21 mouse cellular contexts compared by ENCODE assay signal in the genomic region with DNA sequence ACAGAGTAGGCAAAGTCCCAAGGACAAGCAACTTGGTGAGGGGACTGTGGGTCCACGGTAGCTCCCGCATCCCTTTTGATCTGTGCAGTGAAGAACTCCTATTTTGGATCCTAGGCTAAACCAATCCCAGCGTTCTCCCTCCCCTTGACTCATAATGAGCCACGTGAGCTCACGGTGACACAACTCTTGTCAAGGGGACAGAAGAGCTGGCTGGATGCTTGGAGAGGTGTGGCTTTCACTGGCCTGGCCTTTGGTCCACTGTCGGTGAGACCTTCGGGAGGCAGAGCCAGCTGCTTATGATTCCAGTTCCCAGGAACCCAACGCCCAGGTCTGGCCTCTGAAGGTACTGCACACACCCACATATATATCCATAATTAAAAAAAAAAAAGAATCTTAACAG. TPM values are rescaled to one million over a fixed set of nuclear protein-coding genes. Genes with fewer than 3 reads are reported as not detected.
A peak's percentile ranks its signal among the peaks of the same experiment; 100 is the strongest.
DNase-seq lines count a peak whose midpoint lies in the region; ATAC-seq and TF ChIP-seq lines count a peak whose summit lies in the region.
"Had no signal": no experiment of that assay in that cellular context is flagged by ENCODE, and none has a peak within 500 bp of the region (broad histone marks: within the 10 kb centered on the region; RNA-seq: fewer than 3 reads in every experiment).

No protein-coding gene starts in this region.

- no peaks in the 10 kb centered on the region for H3K9me3 ChIP-seq in heart, embryonic 13.5 days
- H3K9me3 ChIP-seq: embryonic facial prominence, embryonic 12.5 days; hindbrain, embryonic 13.5 days; intestine, embryonic 15.5 days; limb, embryonic 12.5 days; liver, embryonic 13.5 days; midbrain, embryonic 12.5 days; neural tube, embryonic 15.5 days had no signal

- peak overlapping the region; percentile 33; the same call in 1 of the 2 replicates for H3K9ac ChIP-seq in heart, embryonic 13.5 days
- H3K9ac ChIP-seq: embryonic facial prominence, embryonic 12.5 days; hindbrain, embryonic 13.5 days; intestine, embryonic 15.5 days; limb, embryonic 12.5 days; liver, embryonic 13.5 days; midbrain, embryonic 12.5 days; neural tube, embryonic 15.5 days had no signal

- 40% methylated on average over 8 of the region's 8 CpGs for WGBS in heart, embryonic 13.5 days

- peak; percentile 74 for DNase-seq in gastrocnemius, adult 18-20 months (ENCODE audit: low spot score)
- no peak for DNase-seq in gastrocnemius, postnatal 4 days (ENCODE audit: low spot score in 2 of 2)
- peak; percentile 39 for DNase-seq in gastrocnemius, postnatal 10 days
- no peak for DNase-seq in thymus, postnatal 10 days (ENCODE audit: low spot score in 2 of 2)
- no peak for DNase-seq in T-cell, adult 2 months (ENCODE audit: low spot score)
- no peak for DNase-seq in left cerebral cortex, adult 18-20 months (ENCODE audit: low spot score in 2 of 2)
- DNase-seq: cerebellum, adult 11 months; liver, embryonic 13.5 days; right cerebral cortex, postnatal 4 days had no signal

- peaks cover 25% of the 10 kb centered on the region for H3K4me1 ChIP-seq in heart, embryonic 13.5 days

- H3K36me3 ChIP-seq in heart, embryonic 13.5 days = no peaks in the 10 kb centered on the region
- no peaks in the 10 kb centered on the region for H3K36me3 ChIP-seq in myocyte (ENCODE audit: control insufficient read depth, insufficient read depth)
- H3K36me3 ChIP-seq: embryonic facial prominence, embryonic 12.5 days; hindbrain, embryonic 13.5 days; intestine, embryonic 15.5 days; limb, embryonic 12.5 days; liver, embryonic 13.5 days; midbrain, embryonic 12.5 days; neural tube, embryonic 15.5 days had no signal

- ATAC-seq in heart, embryonic 13.5 days (ENCODE audit: extremely low read depth, insufficient number of reproducible peaks, low FRiP score, low TSS enrichment) = peak; percentile 28; the same call in 1 of the 2 replicates
- ATAC-seq: forebrain, embryonic 16.5 days; intestine, embryonic 15.5 days had no signal

- H3K4me3 ChIP-seq in heart, embryonic 13.5 days = no peak overlapping the region
- H3K4me3 ChIP-seq in myocyte = no peak overlapping the region
- H3K4me3 ChIP-seq: embryonic facial prominence, embryonic 12.5 days; hindbrain, embryonic 13.5 days; intestine, embryonic 15.5 days; limb, embryonic 12.5 days; liver, embryonic 13.5 days; midbrain, embryonic 12.5 days; neural tube, embryonic 15.5 days had no signal

- no peaks in the 10 kb centered on the region for H3K79me2 ChIP-seq in myocyte (ENCODE audit: control insufficient read depth, insufficient read depth)

- H3K27ac ChIP-seq in heart, embryonic 13.5 days (replicated peaks) = peak overlapping the region; percentile 93
- H3K27ac ChIP-seq: embryonic facial prominence, embryonic 12.5 days; hindbrain, embryonic 13.5 days; intestine, embryonic 15.5 days; limb, embryonic 12.5 days; liver, embryonic 13.5 days; midbrain, embryonic 12.5 days; neural tube, embryonic 15.5 days had no signal

- H3K27me3 ChIP-seq in heart, embryonic 13.5 days (replicated peaks) = no peaks in the 10 kb centered on the region; the same call in 1 of the 2 replicates
- no peaks in the 10 kb centered on the region for H3K27me3 ChIP-seq in myocyte (ENCODE audit: control insufficient read depth, insufficient read depth, insufficient read length)
- H3K27me3 ChIP-seq: embryonic facial prominence, embryonic 12.5 days; hindbrain, embryonic 13.5 days; intestine, embryonic 15.5 days; neural tube, embryonic 15.5 days had no signal

- H3K4me2 ChIP-seq in heart, embryonic 13.5 days = peak overlapping the region; percentile 35
- H3K4me2 ChIP-seq in myocyte (ENCODE audit: low read depth) = no peak overlapping the region
- H3K4me2 ChIP-seq: embryonic facial prominence, embryonic 12.5 days; hindbrain, embryonic 13.5 days; intestine, embryonic 15.5 days; limb, embryonic 12.5 days; liver, embryonic 13.5 days; midbrain, embryonic 12.5 days; neural tube, embryonic 15.5 days had no signal

- no peak overlapping the region for H3ac ChIP-seq in myocyte (ENCODE audit: control insufficient read depth, insufficient read length)

- peak; percentile 18 for TF ChIP-seq POLR2A in myocyte (IDR thresholded peaks at IDR 0.05; ENCODE audit: insufficient read length, low read depth)

TF ChIP-seq in myocyte, 11 proteins besides CTCF, POLR2A, EP300 and RAD21:
- TF ChIP-seq MAX (IDR thresholded peaks at IDR 0.05; ENCODE audit: low read depth) (no peak), TCF12 (IDR thresholded peaks at IDR 0.05; ENCODE audit: insufficient read depth, poor library complexity, severe bottlenecking) (no peak), USF1 (IDR thresholded peaks at IDR 0.05; ENCODE audit: low read depth) (no peak), SRF (IDR thresholded peaks at IDR 0.05; ENCODE audit: control insufficient read depth, insufficient read length, low read depth) (no peak), CEBPB (IDR thresholded peaks at IDR 0.05; ENCODE audit: insufficient read depth, poor library complexity, severe bottlenecking) (no peak), MYOG (IDR thresholded peaks at IDR 0.05; ENCODE audit: control insufficient read depth in 1 of 3, insufficient read depth in 1 of 3, insufficient read length in 2 of 3, low read depth in 2 of 3) (no peak)

RNA-seq across cellular contexts. Expression of a gene that starts 9.6 kb away (rescaled TPM):
- 10 to 100 TPM; 17.6 to 18.7 TPM for total RNA-seq in gastrocnemius, adult 18-20 months (2021)
- total RNA-seq in gastrocnemius, postnatal 4 days (2021) = 100 to 1,000 TPM; 170 to 187 TPM
- 100 to 1,000 TPM; 105 to 131 TPM for total RNA-seq in gastrocnemius, postnatal 10 days (2021)
- polyA plus RNA-seq in heart, embryonic 13.5 days (2015; fragmentation: Nextera tagmentation; extraction: Ambion mirVana) = 3.3 and 5.0 TPM in 2 replicates
- polyA plus RNA-seq in myocyte (2012; fragmentation: generic; extraction: Trizol) = 12.5 TPM
- 1 to 10 TPM; 2.0 to 2.6 TPM for total RNA-seq in left cerebral cortex, adult 18-20 months (2021)

RNA-seq across cellular contexts. Expression of a gene that starts 16.8 kb away (rescaled TPM):
- under 1 TPM in 1 of 2 experiments, not detected in 1; 0.11 TPM for total RNA-seq in gastrocnemius, adult 18-20 months (2021)
- not detected for total RNA-seq in gastrocnemius, postnatal 4 days (2021)
- under 1 TPM in 1 of 2 experiments, not detected in 1; 0.11 TPM for total RNA-seq in gastrocnemius, postnatal 10 days (2021)
- 0.86 and 1.1 TPM in 2 replicates for polyA plus RNA-seq in heart, embryonic 13.5 days (2015; fragmentation: Nextera tagmentation; extraction: Ambion mirVana)
- polyA plus RNA-seq in myocyte (2012; fragmentation: generic; extraction: Trizol) = 0.41 TPM
- total RNA-seq in left cerebral cortex, adult 18-20 months (2021) = under 1 TPM; 0.12 to 0.26 TPM
- total RNA-seq: common myeloid progenitor, adult 5-6 weeks had no signal

RNA-seq across cellular contexts. Expression of a gene that starts 22.1 kb away (rescaled TPM):
- 1 to 10 TPM; 5.5 to 8.5 TPM for total RNA-seq in gastrocnemius, adult 18-20 months (2021)
- total RNA-seq in gastrocnemius, postnatal 4 days (2021) = 10 to 100 TPM; 23.0 to 25.6 TPM
- total RNA-seq in gastrocnemius, postnatal 10 days (2021) = 10 to 100 TPM; 17.2 to 19.7 TPM
- polyA plus RNA-seq in heart, embryonic 13.5 days (2015; fragmentation: Nextera tagmentation; extraction: Ambion mirVana) = 17.1 and 18.9 TPM in 2 replicates
- polyA plus RNA-seq in myocyte (2012; fragmentation: generic; extraction: Trizol) = 0.40 TPM
- total RNA-seq in left cerebral cortex, adult 18-20 months (2021) = 1 to 10 TPM; 6.4 to 7.9 TPM
- total RNA-seq: common myeloid progenitor, adult 5-6 weeks had no signal

RNA-seq across cellular contexts. Expression of a gene that starts 27.7 kb away (rescaled TPM):
- total RNA-seq in gastrocnemius, adult 18-20 months (2021) = not detected
- under 1 TPM; 0.34 to 0.36 TPM for total RNA-seq in gastrocnemius, postnatal 4 days (2021)
- total RNA-seq in gastrocnemius, postnatal 10 days (2021) = under 1 TPM in 1 of 2 experiments, not detected in 1; 0.38 TPM
- 0.11 and 0.19 TPM in 2 replicates for polyA plus RNA-seq in heart, embryonic 13.5 days (2015; fragmentation: Nextera tagmentation; extraction: Ambion mirVana)
- polyA plus RNA-seq in myocyte (2012; fragmentation: generic; extraction: Trizol) = not detected
- total RNA-seq in left cerebral cortex, adult 18-20 months (2021) = under 1 TPM in 1 of 2 experiments, not detected in 1; 0.21 TPM
- total RNA-seq: layer of hippocampus, postnatal 25 days had no signal
- polyA plus RNA-seq: forebrain, embryonic 16.5 days; hindbrain, embryonic 13.5 days; intestine, embryonic 15.5 days; liver, embryonic 13.5 days; neural tube, embryonic 15.5 days had no signal

RNA-seq across cellular contexts. Expression of a gene that starts 32.3 kb away (rescaled TPM):
- not detected for total RNA-seq in gastrocnemius, adult 18-20 months (2021)
- not detected for total RNA-seq in gastrocnemius, postnatal 4 days (2021)
- total RNA-seq in gastrocnemius, postnatal 10 days (2021) = not detected
- polyA plus RNA-seq in heart, embryonic 13.5 days (2015; fragmentation: Nextera tagmentation; extraction: Ambion mirVana) = not detected in 2 replicates
- polyA plus RNA-seq in myocyte (2012; fragmentation: generic; extraction: Trizol) = 3.8 TPM
- total RNA-seq in left cerebral cortex, adult 18-20 months (2021) = not detected
- total RNA-seq: common myeloid progenitor, adult 5-6 weeks; layer of hippocampus, postnatal 25 days had no signal
- polyA plus RNA-seq: forebrain, embryonic 16.5 days; limb, embryonic 12.5 days; liver, embryonic 13.5 days; midbrain, embryonic 12.5 days; neural tube, embryonic 15.5 days; urinary bladder, adult 2 months had no signal

Comparison
In these comparisons a context has a peak if more than half of its experiments do, and no peak if none do; other contexts are left out.
1. DNase-seq: peak in gastrocnemius, adult 18-20 months (single experiment) and gastrocnemius, postnatal 10 days (single experiment); none in gastrocnemius, postnatal 4 days (0 of 2), thymus, postnatal 10 days (0 of 2), T-cell, adult 2 months (single experiment) and left cerebral cortex, adult 18-20 months (0 of 2).
2. RNA of a gene that starts 9.6 kb away (total RNA-seq): 170 to 187 TPM in gastrocnemius, postnatal 4 days and 105 to 131 TPM in gastrocnemius, postnatal 10 days; 17.6 to 18.7 TPM in gastrocnemius, adult 18-20 months and 2.0 to 2.6 TPM in left cerebral cortex, adult 18-20 months; every median in the first group is over 4 times any median in the second.